Comparison of ENCODE assay signal across 18 mouse cellular contexts in the genomic region with DNA sequence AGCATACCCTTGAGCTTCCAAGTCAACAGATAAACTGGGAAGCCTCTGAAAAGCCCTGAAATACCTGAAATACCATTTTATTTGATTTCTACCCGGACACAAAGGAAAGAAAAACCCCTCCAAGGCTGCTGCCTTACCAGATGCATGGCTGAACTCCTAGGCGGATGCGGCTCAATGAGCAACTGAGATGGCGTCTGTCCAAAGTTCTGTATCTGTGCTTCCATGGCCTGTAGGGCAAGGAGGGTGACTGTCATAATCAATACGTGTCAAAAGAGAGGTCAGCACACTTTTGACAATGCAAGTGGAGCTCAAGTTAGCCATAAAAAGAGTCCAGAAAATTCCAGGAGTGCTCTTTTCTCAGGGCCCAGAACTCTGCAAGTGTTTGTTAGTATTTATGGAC.
DNase-seq lines count a peak whose midpoint lies in the region; ATAC-seq lines count a peak whose summit lies in the region.
"Had no signal": no experiment of that assay in that cellular context is flagged by ENCODE, and none has a peak within 500 bp of the region (broad histone marks: within the 10 kb centered on the region; RNA-seq: fewer than 3 reads in every experiment).

No protein-coding gene starts in this region.

- H3K4me1 ChIP-seq in hindbrain, embryonic 15.5 days (replicated peaks) = peaks cover under 1% of the 10 kb centered on the region
- H3K4me1 ChIP-seq in hindbrain, embryonic 12.5 days = peaks cover 11% of the 10 kb centered on the region
- H3K4me1 ChIP-seq in midbrain, embryonic 10.5 days = peaks cover 13% of the 10 kb centered on the region
- no peaks in the 10 kb centered on the region for H3K4me1 ChIP-seq in midbrain, embryonic 11.5 days (ENCODE audit: control insufficient read depth, insufficient read depth, low read length)

- peak overlapping the region; percentile 55; the same call in 1 of the 2 replicates for H3K27ac ChIP-seq in hindbrain, embryonic 15.5 days (replicated peaks)
- H3K27ac ChIP-seq in hindbrain, embryonic 12.5 days = no peak overlapping the region
- H3K27ac ChIP-seq in midbrain, embryonic 10.5 days (replicated peaks) = peak overlapping the region; percentile 50
- H3K27ac ChIP-seq in midbrain, embryonic 11.5 days (ENCODE audit: low read depth, low read length) = no peak overlapping the region
- H3K27ac ChIP-seq: gastrocnemius, adult 2 months; macrophage had no signal

- 57% methylated on average over 5 of the region's 5 CpGs for WGBS in hindbrain, embryonic 15.5 days
- 73% methylated on average over 5 of the region's 5 CpGs for WGBS in hindbrain, embryonic 12.5 days
- 61% methylated on average over 5 of the region's 5 CpGs for WGBS in midbrain, embryonic 10.5 days
- WGBS in midbrain, embryonic 11.5 days = 74% methylated on average over 5 of the region's 5 CpGs

- no peak for ATAC-seq in hindbrain, embryonic 15.5 days (ENCODE audit: low FRiP score, low read depth)
- ATAC-seq in hindbrain, embryonic 12.5 days (ENCODE audit: low FRiP score) = no peak
- ATAC-seq in midbrain, embryonic 11.5 days (ENCODE audit: low FRiP score) = no peak
- ATAC-seq in inflammation-experienced regulatory T-cells, adult 6 months = no peak
- ATAC-seq: activated CD4-positive, CD25-positive, alpha-beta regulatory T cell, adult 4 months; forebrain, postnatal 0 days had no signal

- no peak overlapping the region for H3K4me3 ChIP-seq in hindbrain, embryonic 15.5 days
- H3K4me3 ChIP-seq in hindbrain, embryonic 12.5 days = no peak overlapping the region
- no peak overlapping the region for H3K4me3 ChIP-seq in midbrain, embryonic 10.5 days
- H3K4me3 ChIP-seq in midbrain, embryonic 11.5 days (ENCODE audit: low read depth, low read length) = no peak overlapping the region
- H3K4me3 ChIP-seq: erythroblast, embryonic 14.5 days; gastrocnemius, adult 2 months had no signal

- peak; percentile 6 for DNase-seq in adrenal gland, postnatal 10 days
- no peak for DNase-seq in adrenal gland, adult 8-10 months
- no peak for DNase-seq in midbrain, embryonic 10.5 days (ENCODE audit: low spot score)
- DNase-seq in midbrain, embryonic 11.5 days (ENCODE audit: low spot score, missing footprints) = no peak
- DNase-seq in lung, postnatal 10 days = no peak
- DNase-seq: cerebellum, adult 11-12 months; embryo, embryonic 11 days; forebrain, postnatal 0 days; gastrocnemius, adult 2 months; heart, adult 11 months; lung, adult 18-20 months; thymus, adult 18-20 months had no signal

- no peaks in the 10 kb centered on the region for H3K9me3 ChIP-seq in hindbrain, embryonic 15.5 days
- no peaks in the 10 kb centered on the region for H3K9me3 ChIP-seq in hindbrain, embryonic 12.5 days (replicated peaks)
- H3K9me3 ChIP-seq in midbrain, embryonic 10.5 days (replicated peaks) = no peaks in the 10 kb centered on the region
- no peaks in the 10 kb centered on the region for H3K9me3 ChIP-seq in midbrain, embryonic 11.5 days (ENCODE audit: control insufficient read depth, low read length)

- H3K4me2 ChIP-seq in hindbrain, embryonic 15.5 days = no peak overlapping the region
- H3K4me2 ChIP-seq in hindbrain, embryonic 12.5 days (replicated peaks) = no peak overlapping the region
- H3K4me2 ChIP-seq in midbrain, embryonic 11.5 days = no peak overlapping the region

- H3K9ac ChIP-seq in hindbrain, embryonic 15.5 days = no peak overlapping the region
- H3K9ac ChIP-seq in hindbrain, embryonic 12.5 days = no peak overlapping the region
- no peak overlapping the region for H3K9ac ChIP-seq in midbrain, embryonic 11.5 days (ENCODE audit: low read length)
- H3K9ac ChIP-seq: forebrain, postnatal 0 days had no signal

- peaks cover 11% of the 10 kb centered on the region; the same call in 1 of the 2 replicates for H3K36me3 ChIP-seq in hindbrain, embryonic 15.5 days
- H3K36me3 ChIP-seq in hindbrain, embryonic 12.5 days = peaks cover 15% of the 10 kb centered on the region; the same call in 1 of the 2 replicates
- H3K36me3 ChIP-seq in midbrain, embryonic 10.5 days = peaks cover 7% of the 10 kb centered on the region; the same call in 1 of the 2 replicates
- H3K36me3 ChIP-seq in midbrain, embryonic 11.5 days (ENCODE audit: control insufficient read depth, insufficient read depth, low read length) = peaks cover 4% of the 10 kb centered on the region; the same call in 1 of the 2 replicates

- no peaks in the 10 kb centered on the region for H3K27me3 ChIP-seq in hindbrain, embryonic 15.5 days
- no peaks in the 10 kb centered on the region for H3K27me3 ChIP-seq in hindbrain, embryonic 12.5 days
- H3K27me3 ChIP-seq in midbrain, embryonic 10.5 days (ENCODE audit: low read depth, poor library complexity, severe bottlenecking) = no peaks in the 10 kb centered on the region
- no peaks in the 10 kb centered on the region for H3K27me3 ChIP-seq in midbrain, embryonic 11.5 days (ENCODE audit: control insufficient read depth, insufficient read depth, low read length)

Comparison
In these comparisons a context has a peak if more than half of its experiments do, and no peak if none do; other contexts are left out.
1. H3K27ac ChIP-seq: peak in hindbrain, embryonic 15.5 days (single experiment) and midbrain, embryonic 10.5 days (single experiment); none in hindbrain, embryonic 12.5 days (single experiment) and midbrain, embryonic 11.5 days (single experiment).